Mouse (Mus musculus) ES-Bruce4 (cell line): ENCODE results near the gene Grhl3.

Experiments used
- CTCF ChIP-seq: IDR thresholded peaks from one replicate; pipeline ENCODE4 v1.8.1; 2011; ENCODE audit warnings: low read depth, low read length
- EP300 ChIP-seq: IDR thresholded peaks from 2 replicates; pipeline ENCODE4 v1.6.1; 2011; ENCODE audit warnings: low read depth, low read length; ENCODE audit not compliant: insufficient read depth
- POLR2A ChIP-seq: IDR thresholded peaks from one replicate; pipeline ENCODE4 v1.8.1; 2011; ENCODE audit warnings: low read length; ENCODE audit not compliant: insufficient read depth

DNA sequence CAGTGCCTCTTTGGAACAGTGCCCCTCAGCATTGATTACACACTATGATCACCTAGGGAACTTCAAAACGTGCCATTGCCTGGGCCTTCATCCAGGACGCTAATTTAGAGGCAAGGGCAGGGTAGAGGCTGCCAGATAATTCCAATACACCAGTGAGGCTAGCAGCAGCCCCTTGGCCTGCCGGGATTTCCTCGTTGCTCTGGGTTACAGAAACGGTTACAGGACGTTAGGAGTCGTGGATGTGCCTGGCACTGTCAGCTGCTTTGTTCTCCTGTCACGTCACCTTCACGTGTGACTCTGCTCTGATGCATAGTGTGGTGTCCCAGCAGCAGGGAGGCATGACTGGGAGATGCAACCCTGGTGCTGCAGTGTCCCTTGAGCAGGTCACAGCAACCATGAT, 33.4 kb downstream of the Grhl3 start:
- TF ChIP-seq CTCF (no peak), POLR2A (no peak), EP300 (no peak)
